Mouse (Mus musculus) stomach, embryonic 14.5 days (tissue): ENCODE data around the gene Tomm6. TPM values are rescaled to one million over a fixed set of nuclear protein-coding genes. Genes with fewer than 3 reads are reported as not detected.

Experiments
- ATAC-seq: fragments of 200-750 bp; cut with Nextera tagmentation; 2 replicates; pipeline ENCODE4 v1.8.0; 2017; ENCODE audit warnings: low read depth, moderate TSS enrichment; ENCODE audit not compliant: insufficient number of reproducible peaks, insufficient read depth, low FRiP score
- H3K27ac ChIP-seq: fragments of 300-500 bp; sonication (generic); 2 replicates; pipeline ENCODE4 v1.5.1; 2014; ENCODE audit warnings: mild to moderate bottlenecking, low read length, moderate library complexity, mixed read lengths
- H3K27me3 ChIP-seq: fragments of 300-500 bp; sonication (generic); 2 replicates; pipeline ENCODE4 v1.6.1; 2014; ENCODE audit warnings: low read length, control low read depth, mixed read lengths; ENCODE audit not compliant: control insufficient read depth, insufficient read depth
- H3K36me3 ChIP-seq: fragments of 300-500 bp; sonication (generic); 2 replicates; pipeline ENCODE4 v1.6.1; 2014; ENCODE audit warnings: mild to moderate bottlenecking, control low read depth, low read length, moderate library complexity, mixed read lengths; ENCODE audit not compliant: control insufficient read depth, insufficient read depth
- H3K4me1 ChIP-seq: fragments of 300-500 bp; sonication (generic); 2 replicates; pipeline ENCODE4 v1.6.1; 2014; ENCODE audit warnings: low read length, control low read depth, mixed read lengths; ENCODE audit not compliant: control insufficient read depth, insufficient read depth
- H3K4me2 ChIP-seq: fragments of 300-500 bp; sonication (generic); replicated peaks from 2 replicates; pipeline ENCODE4 v1.6.1; 2014; ENCODE audit warnings: low read depth, low read length, control low read depth
- H3K4me3 ChIP-seq: fragments of 300-500 bp; sonication (generic); 2 replicates; pipeline ENCODE4 v1.5.1; 2014; ENCODE audit warnings: low read depth, low read length, control low read depth
- H3K9ac ChIP-seq: fragments of 300-500 bp; sonication (generic); replicated peaks from 2 replicates; pipeline ENCODE4 v1.6.1; 2014; ENCODE audit warnings: low read depth, mild to moderate bottlenecking, control low read depth, low read length, moderate library complexity, mixed read lengths
- H3K9me3 ChIP-seq: fragments of 300-500 bp; sonication (generic); 2 replicates; pipeline ENCODE4 v1.6.1; 2016; ENCODE audit warnings: low read depth, low read length, control low read depth; ENCODE audit not compliant: control insufficient read depth
- WGBS: fragments of 180-500 bp; shearing (Covaris S2); extraction: QIAGEN DNeasy Blood & Tissue Kit; methylation state at CpG from one replicate; pipeline ENCODE4 v1.1.7; 2014; 5-methylcytosine and 5-hydroxymethylcytosine counted together
- polyA plus RNA-seq: library from polyadenylated mRNA; unstranded; fragments of >200 nt; fragmentation: Nextera tagmentation; extraction: Ambion mirVana; gene quantifications from 2 replicates; pipeline ENCODE4 v1.2.1, GENCODE M21; 2014

Tomm6 gene
- polyA plus RNA-seq, 1 experiment from 2014 or later: 439 TPM

GRCm38 (mm10) chr17:47712889-47713571, 24.8 kb upstream of the Tomm6 start:
- no peak overlapping the region for H3K27ac ChIP-seq
- no peak overlapping the region for H3K9ac ChIP-seq
- H3K4me3 ChIP-seq: no peak overlapping the region
- WGBS: 63% methylated on average over 14 of the region's 22 CpGs
- H3K9me3 ChIP-seq: no peaks in the 10 kb centered on the region
- no peak for ATAC-seq
- H3K27me3 ChIP-seq: no peaks in the 10 kb centered on the region
- 0 out of 2 replicates have a peak, but pooled peaks cover 3% of the 10 kb centered on the region for H3K4me1 ChIP-seq
- H3K36me3 ChIP-seq: no peaks in the 10 kb centered on the region
- H3K4me2 ChIP-seq: no peak overlapping the region

GRCm38 (mm10) chr17:47711883-47712282, 23.7 kb upstream of the Tomm6 start:
- Histone ChIP-seq H3K4me1 (peaks cover 4% of the 10 kb centered on the region; the same call in 1 of the 2 replicates), H3K4me3 (no peak overlapping the region), H3K9me3 (no peaks in the 10 kb centered on the region), H3K27ac (no peak overlapping the region), H3K36me3 (no peaks in the 10 kb centered on the region), H3K27me3 (no peaks in the 10 kb centered on the region), H3K9ac (no peak overlapping the region), H3K4me2 (no peak overlapping the region)
- 58% methylated on average over 6 of the region's 6 CpGs for WGBS
- peak; percentile 42; the same call in 1 of the 2 replicates for ATAC-seq

GRCm38 (mm10) chr17:47710036-47710435, 21.9 kb upstream of the Tomm6 start:
- H3K4me2 ChIP-seq: no peak overlapping the region
- no peak for ATAC-seq
- no peak overlapping the region for H3K9ac ChIP-seq
- 60% methylated on average over 3 of the region's 3 CpGs for WGBS
- H3K4me3 ChIP-seq: no peak overlapping the region
- no peaks in the 10 kb centered on the region for H3K36me3 ChIP-seq
- H3K27me3 ChIP-seq: no peaks in the 10 kb centered on the region
- no peaks in the 10 kb centered on the region for H3K9me3 ChIP-seq
- peaks cover 8% of the 10 kb centered on the region; the same call in 1 of the 2 replicates for H3K4me1 ChIP-seq
- H3K27ac ChIP-seq: no peak overlapping the region

- Histone ChIP-seq H3K9me3 (no peaks in the 10 kb centered on the region), H3K9ac (no peak overlapping the region), H3K4me1 (peaks cover 8% of the 10 kb centered on the region; the same call in 1 of the 2 replicates), H3K4me3 (no peak overlapping the region), H3K27ac (0 out of 2 replicates have a peak overlapping the region, but pooled peaks have one; percentile 15), H3K4me2 (no peak overlapping the region), H3K36me3 (no peaks in the 10 kb centered on the region), H3K27me3 (no peaks in the 10 kb centered on the region)
- 57% methylated on average over 4 of the region's 4 CpGs for WGBS
- 0 out of 2 replicates have a peak, but pooled peaks have one; percentile 43 for ATAC-seq
These were observed 20.8 kb upstream of the Tomm6 start for GRCm38 (mm10) chr17:47708972-47709371.

- no peaks in the 10 kb centered on the region for H3K27me3 ChIP-seq
- no peak for ATAC-seq
- H3K36me3 ChIP-seq: no peaks in the 10 kb centered on the region
- 77% methylated on average over 3 of the region's 3 CpGs for WGBS
- H3K4me3 ChIP-seq: no peak overlapping the region
- H3K4me1 ChIP-seq: peaks cover 8% of the 10 kb centered on the region; the same call in 1 of the 2 replicates
- H3K4me2 ChIP-seq: no peak overlapping the region
- no peaks in the 10 kb centered on the region for H3K9me3 ChIP-seq
- no peak overlapping the region for H3K9ac ChIP-seq
- H3K27ac ChIP-seq: no peak overlapping the region
These were observed 19.8 kb upstream of the Tomm6 start for GRCm38 (mm10) chr17:47707961-47708360.

- Histone ChIP-seq H3K36me3 (no peaks in the 10 kb centered on the region; the same call in 1 of the 2 replicates), H3K4me3 (no peak overlapping the region), H3K9ac (no peak overlapping the region), H3K27me3 (no peaks in the 10 kb centered on the region), H3K27ac (no peak overlapping the region), H3K4me1 (peaks cover 8% of the 10 kb centered on the region; the same call in 1 of the 2 replicates), H3K4me2 (no peak overlapping the region), H3K9me3 (no peaks in the 10 kb centered on the region)
- ATAC-seq: no peak
- WGBS: 50% methylated on average over 1 of the region's 1 CpGs
These were observed 18.0 kb upstream of the Tomm6 start for GRCm38 (mm10) chr17:47706196-47706595.

- no peak overlapping the region for H3K4me2 ChIP-seq
- no peak for ATAC-seq
- no peaks in the 10 kb centered on the region for H3K9me3 ChIP-seq
- peaks cover 3% of the 10 kb centered on the region; the same call in 1 of the 2 replicates for H3K36me3 ChIP-seq
- no peaks in the 10 kb centered on the region for H3K27me3 ChIP-seq
- WGBS: 80% methylated on average over 4 of the region's 4 CpGs
- no peak overlapping the region for H3K9ac ChIP-seq
- H3K27ac ChIP-seq: no peak overlapping the region
- H3K4me3 ChIP-seq: no peak overlapping the region
- H3K4me1 ChIP-seq: peaks cover 8% of the 10 kb centered on the region; the same call in 1 of the 2 replicates
These were observed 16.5 kb upstream of the Tomm6 start for GRCm38 (mm10) chr17:47704692-47705091.

GRCm38 (mm10) chr17:47703556-47703955, 15.4 kb upstream of the Tomm6 start:
- Histone ChIP-seq H3K4me2 (no peak overlapping the region), H3K4me3 (no peak overlapping the region), H3K4me1 (peaks cover 5% of the 10 kb centered on the region; the same call in 1 of the 2 replicates), H3K27me3 (no peaks in the 10 kb centered on the region), H3K9me3 (no peaks in the 10 kb centered on the region), H3K9ac (no peak overlapping the region), H3K27ac (no peak overlapping the region), H3K36me3 (peaks cover 3% of the 10 kb centered on the region; the same call in 1 of the 2 replicates)
- no peak for ATAC-seq
- WGBS: 39% methylated on average over 20 of the region's 20 CpGs
